Mouse (Mus musculus) bone marrow macrophage, adult 2 months (primary cell): ENCODE results near the gene Tec.

ENCODE experiments used
- CTCF ChIP-seq: IDR thresholded peaks from 2 replicates; pipeline ENCODE4 v1.5.1; 2012; ENCODE audit warnings: low read depth, mild to moderate bottlenecking, low read length, moderate library complexity
- POLR2A ChIP-seq: IDR thresholded peaks from 2 replicates; pipeline ENCODE4 v1.6.1; 2012; ENCODE audit warnings: mild to moderate bottlenecking, low read depth, low read length, borderline replicate concordance

DNA sequence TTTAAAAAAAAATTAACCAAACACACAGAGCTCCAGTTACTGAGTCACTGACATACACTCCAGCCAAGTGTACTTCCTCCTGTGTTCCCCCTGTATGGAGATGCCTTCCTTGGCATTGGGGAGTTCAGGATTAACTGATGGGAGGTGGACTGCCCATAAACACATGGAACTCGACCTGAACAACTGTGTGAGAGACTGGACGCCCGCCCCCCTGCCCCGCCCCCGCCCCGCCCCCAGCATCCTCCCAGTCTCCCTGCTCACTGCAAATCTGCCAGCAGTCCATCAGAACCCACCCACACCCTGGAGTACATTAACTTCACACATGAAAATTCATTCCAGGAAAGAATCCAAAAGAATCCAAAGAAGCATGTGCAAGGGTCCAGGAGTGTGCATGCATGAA is 76.5 kb downstream of the Tec start:
- no peak for TF ChIP-seq POLR2A
- no peak for TF ChIP-seq CTCF
